Mouse (Mus musculus) heart, adult 8-10 months (tissue): Measurements from ENCODE around the gene Becn1. TPM values are rescaled to one million over a fixed set of nuclear protein-coding genes. Genes with fewer than 3 reads are reported as not detected.

Experiments used
- DNase-seq: peaks from one replicate; pipeline ENCODE4 v3.0.0; 2022; ENCODE audit warnings: low spot score
- total RNA-seq, 4 experiments: library from RNA; stranded (reverse); gene quantifications; 2 replicates each; pipeline ENCODE4 v1.2.4; 2022

Gene Becn1
- total RNA-seq, 4 experiments from 2014 or later, result 78.6 to 116 (median 100) TPM

- DNase-seq, result peak; percentile 89
Measured at GRCm38 (mm10) chr11:101315665-101316500, 13.8 kb upstream of the Becn1 start, which contains the start of gene Psme3. TSS of gene Psme3 (plus strand) at chr11:101316213.

GRCm38 (mm10) chr11:101315082-101315650 is 13.1 kb upstream of the Becn1 start:
- no peak for DNase-seq

DNA sequence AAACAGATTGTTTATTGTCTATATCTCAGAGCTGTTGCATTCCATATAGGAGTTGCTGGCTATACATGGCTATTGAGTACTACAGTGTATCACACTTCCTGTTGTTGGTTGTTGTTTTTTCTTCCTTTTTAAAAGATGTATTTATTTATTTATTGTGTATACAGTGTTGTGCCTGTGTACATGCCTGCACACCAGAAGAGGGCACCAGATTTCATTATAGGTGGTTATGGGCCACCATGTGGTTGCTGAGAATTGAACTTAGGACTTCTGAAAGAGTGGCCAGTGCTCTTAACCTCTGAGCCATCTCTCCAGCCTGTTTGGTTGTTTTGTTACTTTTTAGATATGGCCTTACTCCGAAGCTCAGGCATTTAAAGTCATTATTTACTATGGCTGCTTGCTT is 12.5 kb upstream of the Becn1 start:
- DNase-seq, result no peak

GRCm38 (mm10) chr11:101312150-101312549 is 10.1 kb upstream of the Becn1 start:
- DNase-seq, result no peak

- DNase-seq, result no peak
Measured at GRCm38 (mm10) chr11:101311083-101311482, 9.0 kb upstream of the Becn1 start.

DNA sequence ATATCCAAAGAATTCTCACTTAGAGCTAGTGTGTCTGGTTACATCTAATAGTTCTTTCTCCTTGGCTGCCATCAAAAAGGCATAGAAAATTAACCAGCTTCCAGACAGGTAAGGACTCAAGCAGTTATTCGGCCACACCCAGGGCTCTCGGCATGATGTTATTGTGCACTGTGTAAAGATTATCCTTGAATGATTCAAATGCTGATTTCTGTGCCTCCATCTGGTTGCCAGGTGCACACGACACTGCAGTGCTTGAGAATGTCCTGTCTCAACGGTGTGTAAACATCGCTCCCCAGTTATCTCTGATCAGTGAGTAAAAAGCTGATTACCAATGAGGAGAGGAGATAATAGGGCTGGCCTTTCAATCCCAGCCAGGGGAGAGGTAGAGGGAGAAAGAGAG is 5.7 kb upstream of the Becn1 start:
- no peak for DNase-seq

- DNase-seq, result no peak
Measured at GRCm38 (mm10) chr11:101301299-101302003, 635 bp downstream of the Becn1 start.

- no peak for DNase-seq
Measured at GRCm38 (mm10) chr11:101300881-101301280, 1.2 kb downstream of the Becn1 start.

DNA sequence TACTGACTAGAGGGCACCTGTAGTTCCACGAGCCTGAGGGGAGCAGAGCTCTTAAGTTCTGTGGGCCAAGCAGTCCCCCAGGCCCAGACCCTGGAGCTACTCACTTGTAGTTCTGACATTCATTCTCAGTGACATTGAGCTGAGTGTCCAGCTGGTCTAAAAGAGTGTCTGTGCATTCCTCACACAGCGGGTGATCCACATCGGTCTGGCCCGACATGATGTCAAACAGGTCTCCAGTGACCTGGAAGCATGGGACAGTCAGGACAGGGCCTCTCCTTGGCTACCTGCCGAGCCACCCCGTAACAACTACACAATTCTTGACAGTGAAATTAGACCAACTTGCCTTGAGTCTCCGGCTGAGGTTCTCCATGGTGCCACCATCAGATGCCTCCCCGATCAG is 6.9 kb downstream of the Becn1 start:
- DNase-seq, result no peak

DNA sequence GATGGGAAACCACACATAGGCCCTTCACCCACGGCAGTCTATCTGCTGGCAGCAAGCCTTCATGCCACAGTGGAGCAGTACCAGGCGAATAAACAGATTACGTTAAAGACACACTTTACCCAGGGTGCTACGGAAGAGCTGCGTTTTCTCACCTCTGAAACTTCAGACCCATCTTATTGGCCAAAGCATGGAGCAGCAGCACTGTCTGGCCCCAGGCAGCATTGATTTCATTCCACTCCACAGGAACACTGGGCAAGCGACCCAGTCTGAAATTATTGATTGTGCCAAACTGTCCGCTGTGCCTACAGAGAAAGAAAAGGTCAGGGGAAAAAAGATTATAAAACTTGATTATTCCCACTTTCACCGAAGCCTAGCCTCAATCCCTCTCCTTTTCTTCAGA is 10.9 kb downstream of the Becn1 start:
- no peak for DNase-seq

DNA sequence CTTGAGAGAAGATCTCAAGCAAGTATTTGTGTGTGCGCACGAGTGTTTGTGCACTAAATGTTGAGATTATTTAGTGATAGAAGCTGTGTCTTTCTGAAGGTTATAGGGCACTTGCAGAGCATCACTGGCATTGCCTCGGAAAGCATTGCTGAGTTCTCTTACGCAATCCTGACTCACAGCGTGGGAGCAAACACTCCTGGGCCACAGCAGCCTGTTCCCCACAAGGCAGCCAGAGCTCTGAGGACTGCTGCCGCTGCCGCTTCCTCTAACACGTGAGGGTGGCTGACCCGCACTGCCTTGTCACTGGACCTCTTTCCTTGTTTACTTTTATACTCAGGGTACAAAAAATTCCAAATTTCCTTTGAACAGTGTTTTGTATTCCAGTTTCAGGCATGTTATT is 14.8 kb downstream of the Becn1 start:
- DNase-seq, result peak; percentile 36

- DNase-seq, result no peak
Measured at GRCm38 (mm10) chr11:101283805-101284204, 18.3 kb downstream of the Becn1 start.

GRCm38 (mm10) chr11:101282896-101283295 is 19.2 kb downstream of the Becn1 start:
- no peak for DNase-seq

DNA sequence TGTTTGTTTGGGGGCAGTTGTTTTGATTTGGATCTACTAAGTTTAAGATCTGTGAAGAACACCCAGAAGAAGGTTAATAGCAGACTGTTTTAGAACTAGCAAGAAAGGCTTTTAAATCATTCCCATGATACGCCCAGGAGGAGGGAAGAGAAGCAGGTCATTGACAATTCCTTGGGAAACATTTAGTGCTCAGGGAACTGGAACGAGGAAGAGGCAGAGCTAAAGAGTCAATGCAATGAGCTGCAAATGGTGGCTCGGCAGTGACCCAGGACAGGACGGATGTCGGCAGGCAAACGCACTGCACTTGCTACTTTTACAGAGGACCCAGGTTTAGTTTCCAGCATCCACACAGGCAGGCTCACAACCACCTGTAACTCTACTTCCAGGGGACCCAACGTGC is 21.2 kb downstream of the Becn1 start:
- no peak for DNase-seq

DNA sequence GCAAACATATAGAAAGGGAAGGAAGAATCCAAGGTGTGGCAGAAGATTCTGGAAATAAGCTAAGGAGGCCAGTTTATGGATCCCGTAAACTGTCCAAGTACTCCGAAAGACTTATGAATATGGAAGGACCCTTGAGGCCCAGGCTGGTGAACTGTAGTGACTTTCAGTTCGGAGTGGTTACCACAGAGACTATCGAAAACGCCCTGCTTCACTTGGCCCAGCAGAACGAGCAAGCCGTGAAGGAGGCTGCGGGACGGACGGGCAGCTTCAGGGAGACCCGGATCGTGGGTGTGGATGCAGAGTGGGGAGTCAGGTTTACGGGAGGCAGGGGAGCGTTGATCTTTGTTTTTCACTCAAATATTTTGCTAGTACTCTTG is 22.9 kb downstream of the Becn1 start:
- DNase-seq, result no peak

- peak; percentile 89 for DNase-seq
Measured at GRCm38 (mm10) chr11:101278223-101279192, 23.6 kb downstream of the Becn1 start, which contains the start of the genes Cntd1 and Coa3. TSS of gene Cntd1 (plus strand) at chr11:101279012. TSS of gene Coa3 (minus strand) at chr11:101279114.

DNA sequence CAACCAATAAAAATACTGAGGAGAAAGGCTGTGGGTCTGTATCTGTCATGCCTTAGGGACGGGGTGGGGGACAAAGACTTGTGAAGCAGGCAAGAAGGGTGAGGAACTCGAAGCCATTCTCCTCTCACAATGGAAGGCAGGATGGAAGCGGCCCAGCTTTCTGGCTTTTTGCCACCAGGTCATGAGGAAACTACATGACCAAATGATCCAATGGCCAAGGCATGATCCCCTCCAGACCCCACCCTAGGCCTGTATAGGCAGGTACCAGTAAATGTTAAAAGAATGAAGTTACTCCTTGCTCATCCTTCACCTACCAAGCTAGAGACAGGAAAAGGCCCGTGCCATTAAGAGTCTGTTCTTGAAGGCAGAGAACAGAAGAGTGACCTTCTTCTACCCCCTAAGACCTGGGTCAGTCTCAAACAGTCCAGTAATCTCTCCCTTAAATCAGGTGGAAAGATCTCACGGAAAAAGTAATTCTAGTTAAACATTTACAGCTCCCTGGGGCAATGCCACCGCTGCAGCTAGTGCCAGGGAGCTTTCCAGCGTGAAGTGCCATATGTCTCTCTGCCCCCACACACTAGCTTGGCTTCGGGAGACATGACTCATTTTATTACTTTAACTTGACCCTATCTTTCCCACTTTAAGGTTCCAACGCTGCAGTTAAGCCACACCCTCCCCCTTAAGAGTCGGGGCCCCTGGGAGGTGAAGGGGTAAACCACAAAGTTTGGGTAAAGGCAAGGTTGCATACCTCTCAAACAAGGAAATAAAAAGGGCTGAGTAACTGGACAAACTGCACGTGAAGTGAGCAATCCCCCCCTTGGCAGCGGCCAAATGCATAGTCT is 24.5 kb downstream of the Becn1 start:
- no peak for DNase-seq

- DNase-seq, result no peak
Measured at GRCm38 (mm10) chr11:101276319-101277070, 25.6 kb downstream of the Becn1 start.

- no peak for DNase-seq
Measured at GRCm38 (mm10) chr11:101275309-101275708, 26.8 kb downstream of the Becn1 start.

DNA sequence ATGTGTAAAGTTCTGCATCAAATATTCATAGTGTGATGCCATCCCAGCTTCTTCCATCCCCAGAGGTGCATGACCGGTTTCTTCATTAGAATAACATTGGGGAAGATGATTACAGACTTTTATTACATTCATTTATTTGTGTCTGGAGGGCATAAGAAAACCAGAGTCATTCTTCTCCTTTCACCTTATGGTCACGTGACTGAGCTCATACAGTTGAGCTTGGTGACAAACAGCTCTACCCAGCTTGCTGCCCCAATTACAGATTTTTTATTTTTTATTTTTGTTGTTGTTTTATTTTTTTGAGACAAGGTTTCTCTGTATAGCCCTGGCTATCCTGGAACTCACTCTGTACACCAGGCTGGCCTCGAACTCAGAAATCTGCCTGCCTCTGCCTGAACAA is 29.6 kb downstream of the Becn1 start:
- DNase-seq, result no peak
